ENCODE assay signal across 11 mouse cellular contexts in the genomic region with DNA sequence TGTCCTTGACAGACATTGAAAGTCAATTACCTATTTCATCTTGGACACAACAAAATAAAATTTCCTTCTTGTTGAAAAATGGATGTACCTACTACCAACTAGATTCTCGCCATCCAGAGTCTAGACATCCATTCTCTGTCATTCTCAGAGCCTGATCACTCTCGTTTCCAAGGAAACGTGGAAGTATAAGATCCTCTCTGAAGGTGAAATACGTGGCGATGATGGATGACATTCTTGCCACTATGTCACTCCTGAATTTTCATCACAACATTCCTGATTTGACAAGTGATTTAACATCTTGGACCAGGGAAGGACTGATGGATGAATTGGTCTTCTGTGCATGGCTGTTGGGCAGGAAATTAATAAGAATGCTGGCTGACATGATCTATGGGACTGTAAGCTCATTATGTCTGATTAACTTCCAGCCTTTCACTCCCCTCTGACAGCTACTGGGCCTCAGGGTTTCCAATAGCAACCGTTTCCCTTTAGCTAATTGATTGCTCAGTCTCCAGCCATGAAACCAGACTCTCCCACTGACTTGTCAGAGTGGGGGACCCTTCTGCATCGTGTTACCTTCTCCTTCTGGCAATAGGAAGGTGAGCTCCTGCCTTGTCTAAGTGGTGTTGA.
A peak's percentile ranks its signal among the peaks of the same experiment; 100 is the strongest.
DNase-seq lines count a peak whose midpoint lies in the region; ATAC-seq and TF ChIP-seq lines count a peak whose summit lies in the region.
"Had no signal": no experiment of that assay in that cellular context is flagged by ENCODE, and none has a peak within 500 bp of the region (broad histone marks: within the 10 kb centered on the region; RNA-seq: fewer than 3 reads in every experiment).

No protein-coding gene starts in this region.

- H3K9ac ChIP-seq in forebrain, embryonic 11.5 days (ENCODE audit: low read length) = no peak overlapping the region
- H3K9ac ChIP-seq in forebrain, postnatal 0 days = no peak overlapping the region
- H3K9ac ChIP-seq in hindbrain, embryonic 16.5 days (ENCODE audit: low read depth, low read length) = no peak overlapping the region
- H3K9ac ChIP-seq in neural tube, embryonic 11.5 days (ENCODE audit: low read length) = no peak overlapping the region
- H3K9ac ChIP-seq: embryonic facial prominence, embryonic 13.5 days; limb, embryonic 15.5 days had no signal

- H3K4me3 ChIP-seq in forebrain, embryonic 11.5 days (ENCODE audit: low read depth, low read length) = no peak overlapping the region
- no peak overlapping the region for H3K4me3 ChIP-seq in forebrain, postnatal 0 days (ENCODE audit: low read depth, low read length)
- no peak overlapping the region for H3K4me3 ChIP-seq in embryonic facial prominence, embryonic 10.5 days
- no peak overlapping the region for H3K4me3 ChIP-seq in hindbrain, embryonic 16.5 days (ENCODE audit: low read length)
- no peak overlapping the region for H3K4me3 ChIP-seq in neural tube, embryonic 11.5 days (ENCODE audit: low read depth, low read length)
- H3K4me3 ChIP-seq: embryonic facial prominence, embryonic 13.5 days; limb, embryonic 15.5 days had no signal

- TF ChIP-seq CTCF in forebrain, postnatal 0 days (IDR thresholded peaks at IDR 0.05; ENCODE audit: low read depth) = no peak

- H3K4me1 ChIP-seq in forebrain, embryonic 11.5 days (replicated peaks; ENCODE audit: control insufficient read depth, insufficient read depth, low read length) = no peaks in the 10 kb centered on the region
- no peaks in the 10 kb centered on the region for H3K4me1 ChIP-seq in forebrain, postnatal 0 days (ENCODE audit: insufficient read depth)
- H3K4me1 ChIP-seq in embryonic facial prominence, embryonic 10.5 days = peaks cover 18% of the 10 kb centered on the region
- H3K4me1 ChIP-seq in hindbrain, embryonic 16.5 days (ENCODE audit: control insufficient read depth, insufficient read depth, low read depth, low read length) = no peaks in the 10 kb centered on the region
- no peaks in the 10 kb centered on the region for H3K4me1 ChIP-seq in neural tube, embryonic 11.5 days (ENCODE audit: control insufficient read depth, insufficient read depth, low read length)
- H3K4me1 ChIP-seq: limb, embryonic 15.5 days had no signal

- no peaks in the 10 kb centered on the region for H3K9me3 ChIP-seq in forebrain, embryonic 11.5 days (ENCODE audit: control insufficient read depth, low read length)
- H3K9me3 ChIP-seq in forebrain, postnatal 0 days (ENCODE audit: low read length) = no peaks in the 10 kb centered on the region
- H3K9me3 ChIP-seq in embryonic facial prominence, embryonic 10.5 days = no peaks in the 10 kb centered on the region
- H3K9me3 ChIP-seq in hindbrain, embryonic 16.5 days (ENCODE audit: control insufficient read depth, low read length) = no peaks in the 10 kb centered on the region
- H3K9me3 ChIP-seq in neural tube, embryonic 11.5 days (ENCODE audit: control insufficient read depth, low read length) = no peaks in the 10 kb centered on the region
- H3K9me3 ChIP-seq: embryonic facial prominence, embryonic 13.5 days; limb, embryonic 15.5 days had no signal

- peak; percentile 53 for DNase-seq in forebrain, embryonic 11.5 days (ENCODE audit: low spot score)
- DNase-seq in forebrain, postnatal 0 days = no peak
- peak; percentile 67 for DNase-seq in embryonic facial prominence, embryonic 10.5 days (ENCODE audit: low spot score)
- peak; percentile 33 for DNase-seq in neural tube, embryonic 11.5 days (ENCODE audit: low spot score)
- no peak for DNase-seq in right cerebral cortex, postnatal 36 days (ENCODE audit: low spot score in 2 of 2)
- DNase-seq in cerebellum, adult 11 months = no peak
- no peak for DNase-seq in frontal cortex, postnatal 14 days (ENCODE audit: low spot score in 2 of 2)

- H3K36me3 ChIP-seq in forebrain, embryonic 11.5 days (ENCODE audit: control insufficient read depth, insufficient read depth, low read length) = no peaks in the 10 kb centered on the region
- H3K36me3 ChIP-seq in forebrain, postnatal 0 days (ENCODE audit: insufficient read depth) = no peaks in the 10 kb centered on the region
- H3K36me3 ChIP-seq in embryonic facial prominence, embryonic 10.5 days (replicated peaks) = no peaks in the 10 kb centered on the region
- H3K36me3 ChIP-seq in hindbrain, embryonic 16.5 days (ENCODE audit: control insufficient read depth, insufficient read depth, low read length) = no peaks in the 10 kb centered on the region
- no peaks in the 10 kb centered on the region for H3K36me3 ChIP-seq in neural tube, embryonic 11.5 days (ENCODE audit: control insufficient read depth, insufficient read depth, low read length)
- H3K36me3 ChIP-seq: embryonic facial prominence, embryonic 13.5 days; limb, embryonic 15.5 days had no signal

- peak; percentile 46; the same call in 1 of the 2 replicates for ATAC-seq in forebrain, embryonic 11.5 days (replicated peaks; ENCODE audit: low FRiP score)
- no peak for ATAC-seq in forebrain, postnatal 0 days
- ATAC-seq in hindbrain, embryonic 16.5 days = peak; percentile 87
- ATAC-seq in neural tube, embryonic 11.5 days (ENCODE audit: insufficient read depth, low FRiP score, low TSS enrichment) = peak; percentile 77
- ATAC-seq: intestine, postnatal 0 days had no signal

- WGBS in forebrain, embryonic 11.5 days = 50% methylated on average over 7 of the region's 7 CpGs
- WGBS in forebrain, postnatal 0 days = 34% methylated on average over 7 of the region's 7 CpGs
- 47% methylated on average over 7 of the region's 7 CpGs for WGBS in embryonic facial prominence, embryonic 10.5 days
- 30% methylated on average over 7 of the region's 7 CpGs for WGBS in hindbrain, embryonic 16.5 days
- 44% methylated on average over 7 of the region's 7 CpGs for WGBS in neural tube, embryonic 11.5 days

- H3K27ac ChIP-seq in forebrain, embryonic 11.5 days (ENCODE audit: low read depth, low read length) = no peak overlapping the region
- H3K27ac ChIP-seq in forebrain, postnatal 0 days (ENCODE audit: low read depth, low read length) = no peak overlapping the region
- H3K27ac ChIP-seq in embryonic facial prominence, embryonic 10.5 days (replicated peaks) = no peak overlapping the region
- H3K27ac ChIP-seq in hindbrain, embryonic 16.5 days (ENCODE audit: low read depth, low read length) = no peak overlapping the region
- H3K27ac ChIP-seq in neural tube, embryonic 11.5 days (ENCODE audit: low read depth, low read length) = no peak overlapping the region
- H3K27ac ChIP-seq: embryonic facial prominence, embryonic 13.5 days; limb, embryonic 15.5 days had no signal

- H3K27me3 ChIP-seq in forebrain, embryonic 11.5 days (ENCODE audit: control insufficient read depth, insufficient read depth, low read length) = no peaks in the 10 kb centered on the region
- no peaks in the 10 kb centered on the region for H3K27me3 ChIP-seq in forebrain, postnatal 0 days (ENCODE audit: insufficient read depth, low read length)
- no peaks in the 10 kb centered on the region for H3K27me3 ChIP-seq in embryonic facial prominence, embryonic 10.5 days (replicated peaks; ENCODE audit: low read depth, poor library complexity, severe bottlenecking)
- no peaks in the 10 kb centered on the region for H3K27me3 ChIP-seq in hindbrain, embryonic 16.5 days (replicated peaks; ENCODE audit: control insufficient read depth, insufficient read depth, low read length)
- H3K27me3 ChIP-seq in neural tube, embryonic 11.5 days (ENCODE audit: control insufficient read depth, insufficient read depth, low read length) = no peaks in the 10 kb centered on the region
- H3K27me3 ChIP-seq: embryonic facial prominence, embryonic 13.5 days; limb, embryonic 15.5 days had no signal

- no peak overlapping the region for H3K4me2 ChIP-seq in forebrain, embryonic 11.5 days (ENCODE audit: low read depth, low read length, severe bottlenecking)
- H3K4me2 ChIP-seq in forebrain, postnatal 0 days (ENCODE audit: low read depth) = no peak overlapping the region
- no peak overlapping the region for H3K4me2 ChIP-seq in hindbrain, embryonic 16.5 days (ENCODE audit: low read length)
- H3K4me2 ChIP-seq in neural tube, embryonic 11.5 days (ENCODE audit: low read depth) = no peak overlapping the region
- H3K4me2 ChIP-seq: embryonic facial prominence, embryonic 13.5 days; limb, embryonic 15.5 days had no signal

Comparison
In these comparisons a context has a peak if more than half of its experiments do, and no peak if none do; other contexts are left out.
1. DNase-seq: peak in forebrain, embryonic 11.5 days (single experiment), embryonic facial prominence, embryonic 10.5 days (single experiment) and neural tube, embryonic 11.5 days (single experiment); none in forebrain, postnatal 0 days (single experiment), right cerebral cortex, postnatal 36 days (0 of 2), cerebellum, adult 11 months (single experiment) and frontal cortex, postnatal 14 days (0 of 2).